Mouse (Mus musculus) lung, postnatal 25 days (tissue): ENCODE data around the gene Iqsec1.
A peak's percentile ranks its signal among the peaks of the same experiment; 100 is the strongest.

ENCODE experiments used
- DNase-seq: peaks from one replicate; pipeline ENCODE4 v3.0.0; 2022; ENCODE audit warnings: low spot score

The Iqsec1 gene

DNA sequence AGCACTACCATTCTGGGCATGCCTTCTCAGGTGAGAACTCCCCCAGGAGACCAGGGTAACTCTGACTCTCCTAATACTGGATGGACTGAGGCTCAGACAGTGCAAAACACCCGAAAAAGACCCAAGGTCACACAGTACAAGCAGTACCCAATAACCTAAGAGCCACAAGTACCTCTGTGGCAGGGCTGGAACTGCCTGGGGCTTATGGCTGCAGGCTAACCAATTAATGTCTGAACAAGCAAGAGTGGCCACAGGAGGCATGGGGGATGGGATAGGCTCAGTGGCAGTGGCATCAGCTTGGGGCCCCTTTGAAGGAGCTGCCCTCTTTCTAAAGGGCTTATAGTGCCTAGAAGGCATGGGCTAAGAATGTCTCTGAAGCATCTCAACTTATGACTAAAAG is 263.0 kb downstream of the Iqsec1 start:
- no peak for DNase-seq

DNA sequence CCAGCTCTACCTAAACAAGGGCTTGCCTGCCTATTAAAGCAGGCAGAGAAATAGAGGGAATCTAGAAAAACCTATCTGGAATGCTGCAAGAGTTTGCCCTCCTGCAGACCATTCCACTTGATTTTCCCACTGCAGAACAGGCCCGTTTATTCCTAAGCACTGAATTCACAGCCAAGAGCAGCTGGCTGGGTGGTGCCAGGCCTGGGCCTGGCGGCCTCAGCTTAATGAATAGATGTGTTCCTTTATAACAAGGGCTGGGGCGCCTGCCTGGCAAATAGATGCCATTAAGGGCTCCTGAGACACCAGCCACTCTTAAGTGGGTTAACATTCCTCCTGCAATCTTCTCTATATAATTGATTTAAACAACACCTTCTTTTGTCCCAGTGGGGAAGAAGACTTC is 265.5 kb downstream of the Iqsec1 start:
- no peak for DNase-seq

DNA sequence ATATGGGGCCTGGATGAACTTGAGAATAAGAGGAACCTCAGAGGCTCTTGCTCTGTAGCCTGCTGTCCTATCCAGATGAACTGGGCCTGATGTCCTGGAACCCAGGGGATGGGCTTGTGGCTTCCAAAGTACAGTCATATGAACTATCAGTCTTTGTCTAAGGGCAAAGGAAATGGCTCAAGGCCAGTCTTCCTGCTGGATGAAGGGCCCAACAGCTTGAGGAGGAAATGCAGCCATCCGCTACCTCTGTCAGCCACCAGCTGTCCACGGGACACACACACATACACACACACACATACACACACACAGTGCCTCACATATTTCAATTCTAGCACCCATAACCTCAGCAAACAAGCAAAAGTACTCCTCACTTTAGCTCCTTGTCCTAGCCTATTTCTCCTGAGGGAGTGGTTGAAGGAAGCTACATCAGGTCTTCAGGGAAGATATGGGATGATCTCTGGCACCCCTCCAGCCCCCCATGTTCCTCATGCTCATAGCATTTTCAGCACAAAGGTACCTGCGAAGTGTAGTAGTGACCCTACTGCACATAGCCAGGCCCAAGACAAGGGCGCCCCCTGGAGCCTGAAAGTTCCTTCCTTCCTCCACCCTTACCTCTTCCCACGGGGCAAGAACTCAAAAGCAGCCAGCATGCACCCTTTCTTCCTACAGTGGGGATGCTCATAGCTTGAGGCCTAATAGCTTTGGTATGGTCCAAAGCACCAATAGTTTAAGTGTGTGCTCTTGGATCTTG is 267.3 kb downstream of the Iqsec1 start:
- peak; percentile 77 for DNase-seq

DNA sequence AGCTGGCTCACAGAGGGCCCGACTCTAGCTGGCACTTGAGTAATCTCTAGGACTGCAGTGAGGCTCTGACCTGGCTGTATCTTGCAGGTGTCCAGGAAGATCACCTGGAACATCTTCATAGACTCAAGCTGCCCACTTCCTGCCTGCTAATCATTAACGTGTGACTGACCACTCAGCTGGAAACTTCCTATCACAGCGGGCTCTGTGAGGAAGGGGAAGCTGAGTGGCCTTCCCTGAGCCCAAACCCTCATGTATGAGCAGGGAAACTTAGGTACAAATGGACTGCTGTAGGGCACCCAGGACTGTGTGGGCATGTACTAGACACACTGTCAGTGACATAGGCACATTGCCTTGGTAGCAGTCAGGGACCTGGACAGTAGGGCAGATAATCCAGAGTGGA is 268.3 kb downstream of the Iqsec1 start:
- DNase-seq = no peak

DNA sequence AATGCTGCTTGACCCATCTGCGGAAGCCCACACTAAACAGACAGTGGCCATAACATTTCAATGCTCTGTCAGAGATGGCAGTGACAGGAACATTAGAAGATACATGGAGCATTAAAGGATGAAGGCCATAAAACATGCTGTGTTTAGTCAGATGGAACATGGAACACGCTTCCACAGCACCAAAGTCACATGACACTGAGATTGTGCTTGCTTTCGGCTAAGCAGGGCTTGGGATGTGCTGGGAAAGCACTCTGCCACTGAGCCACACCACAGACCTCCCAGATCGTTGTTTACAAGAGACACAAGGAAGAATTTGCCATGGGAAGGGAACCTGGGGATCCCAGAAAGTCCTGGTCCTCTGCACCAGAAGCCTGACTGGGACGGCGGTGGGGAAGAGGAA is 269.1 kb downstream of the Iqsec1 start:
- DNase-seq = no peak

DNA sequence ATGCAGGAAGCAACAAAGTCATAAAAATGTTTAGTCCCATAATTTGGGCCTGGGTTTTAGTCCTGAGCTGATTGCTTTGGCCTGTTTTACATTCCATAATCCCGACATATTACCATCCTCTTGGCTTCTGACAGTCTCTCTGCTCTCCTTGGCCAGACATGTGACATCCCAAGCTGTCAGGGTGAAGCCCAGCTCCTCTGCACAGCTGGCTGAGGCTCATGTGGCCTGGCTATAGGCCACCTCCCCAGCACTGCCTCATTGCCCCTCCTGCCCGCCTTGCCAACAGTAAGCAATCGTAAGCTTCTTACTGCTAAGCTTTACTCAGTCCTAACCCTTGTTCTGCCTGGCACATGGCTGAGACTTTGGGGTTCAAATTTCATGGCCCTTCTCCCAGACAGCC is 270.0 kb downstream of the Iqsec1 start:
- DNase-seq = no peak

DNA sequence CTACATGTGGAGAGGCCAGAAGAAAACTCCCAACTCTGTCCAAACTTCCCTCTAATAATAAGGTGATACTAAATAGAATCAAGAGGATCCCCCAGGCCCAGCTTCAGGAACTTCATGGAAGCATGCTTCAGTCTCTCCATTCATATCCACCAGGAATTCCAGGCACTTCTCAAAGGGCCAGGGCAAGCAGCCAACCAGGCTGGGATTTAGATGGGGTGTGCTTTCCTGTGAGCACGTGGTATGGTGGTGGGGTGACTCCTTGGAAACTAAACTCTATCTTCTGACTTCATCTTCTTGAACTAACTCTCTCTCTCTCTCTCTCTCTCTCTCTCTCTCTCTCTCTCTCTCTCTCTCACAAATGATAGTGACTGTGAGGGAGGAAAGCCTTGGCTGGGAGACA is 270.8 kb downstream of the Iqsec1 start:
- peak; percentile 77 for DNase-seq

DNA sequence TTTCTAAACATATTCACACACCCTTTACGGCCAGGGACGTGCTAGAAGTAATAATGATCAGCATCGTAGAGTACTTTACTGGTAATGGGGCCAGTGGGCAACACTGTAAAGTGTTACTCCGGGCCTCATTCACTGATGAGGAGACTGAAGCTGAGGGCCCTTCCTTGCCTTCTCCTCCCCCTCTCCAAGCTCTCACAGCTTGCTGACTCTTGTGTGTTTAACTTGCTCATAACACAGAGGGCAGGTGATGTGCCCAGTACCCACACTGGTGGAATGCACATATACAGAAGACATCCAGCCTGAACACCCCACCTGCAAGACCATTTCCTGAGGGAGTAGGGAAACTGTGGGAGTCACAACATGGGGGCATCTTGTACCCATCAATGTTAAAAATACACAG is 271.6 kb downstream of the Iqsec1 start:
- no peak for DNase-seq

DNA sequence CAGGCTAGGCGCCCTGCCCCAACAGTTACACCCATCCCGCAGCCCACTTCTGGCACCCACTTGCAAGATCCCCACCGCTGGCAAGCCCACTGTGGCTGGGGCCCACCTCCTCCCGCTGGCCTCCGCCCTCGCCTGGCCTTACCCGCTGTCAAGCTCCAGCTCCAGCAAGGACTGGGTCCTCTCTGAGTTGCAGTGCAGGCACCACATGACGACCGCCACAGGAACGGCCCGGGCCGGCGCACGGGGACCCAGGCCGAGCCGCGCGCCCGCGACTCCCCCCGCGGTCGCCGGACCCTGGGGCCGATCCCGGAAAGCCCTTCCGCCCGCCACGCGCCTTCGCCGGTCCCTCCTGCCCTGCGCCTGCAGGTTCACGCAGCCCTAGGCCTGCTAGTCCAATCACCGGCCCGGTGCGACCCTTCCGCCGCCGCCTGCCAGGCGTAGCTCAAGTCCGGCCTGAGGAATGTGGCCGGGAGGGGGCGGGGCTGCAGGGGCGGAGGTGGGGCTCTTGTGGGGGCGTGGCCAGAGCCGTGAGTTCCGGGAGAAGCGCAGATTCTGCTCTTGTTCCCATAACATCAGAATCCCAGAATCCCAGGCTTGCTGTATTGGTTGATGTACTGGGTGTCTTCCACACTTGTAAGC is 272.3 kb downstream of the Iqsec1 start:
- DNase-seq = peak; percentile 88

DNA sequence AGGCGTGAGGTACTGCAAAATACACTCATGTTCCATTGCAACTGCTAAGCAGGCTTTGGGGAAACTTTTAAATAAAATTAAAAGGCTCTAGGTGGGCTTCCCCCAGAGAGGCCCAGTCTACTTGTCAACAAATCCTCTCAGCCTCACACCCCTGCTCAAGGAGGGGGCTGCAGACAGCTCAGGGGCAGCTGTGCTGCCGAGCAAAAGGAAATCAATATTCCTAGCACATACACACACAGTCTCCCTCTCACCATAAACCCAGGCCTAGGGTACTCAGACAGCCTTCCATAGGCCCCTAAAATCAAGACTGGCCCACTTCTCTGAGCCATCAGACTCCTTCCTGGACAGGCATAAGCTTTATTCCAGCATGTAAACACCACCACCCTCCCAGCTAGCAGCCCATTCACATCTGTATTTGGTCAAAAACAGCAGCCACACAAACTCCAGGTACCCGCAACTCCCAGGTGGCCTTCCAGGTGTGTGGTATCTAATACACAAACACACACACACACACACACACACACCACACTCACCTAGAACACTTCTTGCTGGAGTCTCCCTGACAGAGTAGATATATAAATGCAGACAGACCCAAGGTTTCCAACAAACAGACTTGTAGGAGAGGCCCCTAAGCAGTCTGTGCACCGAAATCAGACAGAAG is 273.1 kb downstream of the Iqsec1 start:
- DNase-seq = no peak

DNA sequence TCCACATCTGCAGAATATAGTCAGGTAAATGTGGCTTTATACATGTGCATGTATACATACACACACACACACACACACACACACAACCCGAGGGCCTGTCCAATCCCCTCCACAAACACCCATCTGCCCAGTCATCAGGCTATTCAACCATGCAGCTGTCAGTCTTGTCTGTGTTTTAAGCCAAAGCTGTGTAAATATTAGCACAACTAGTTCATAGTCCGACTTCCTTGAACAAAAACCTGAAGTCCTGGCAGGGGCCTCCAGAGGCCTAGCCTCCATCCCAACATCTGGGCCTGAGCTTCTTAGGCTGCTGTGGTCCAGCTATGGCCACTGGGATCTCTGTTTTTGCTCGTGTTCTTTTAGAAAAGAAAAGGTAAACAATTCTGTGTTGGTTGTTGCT is 274.8 kb downstream of the Iqsec1 start:
- DNase-seq = no peak

DNA sequence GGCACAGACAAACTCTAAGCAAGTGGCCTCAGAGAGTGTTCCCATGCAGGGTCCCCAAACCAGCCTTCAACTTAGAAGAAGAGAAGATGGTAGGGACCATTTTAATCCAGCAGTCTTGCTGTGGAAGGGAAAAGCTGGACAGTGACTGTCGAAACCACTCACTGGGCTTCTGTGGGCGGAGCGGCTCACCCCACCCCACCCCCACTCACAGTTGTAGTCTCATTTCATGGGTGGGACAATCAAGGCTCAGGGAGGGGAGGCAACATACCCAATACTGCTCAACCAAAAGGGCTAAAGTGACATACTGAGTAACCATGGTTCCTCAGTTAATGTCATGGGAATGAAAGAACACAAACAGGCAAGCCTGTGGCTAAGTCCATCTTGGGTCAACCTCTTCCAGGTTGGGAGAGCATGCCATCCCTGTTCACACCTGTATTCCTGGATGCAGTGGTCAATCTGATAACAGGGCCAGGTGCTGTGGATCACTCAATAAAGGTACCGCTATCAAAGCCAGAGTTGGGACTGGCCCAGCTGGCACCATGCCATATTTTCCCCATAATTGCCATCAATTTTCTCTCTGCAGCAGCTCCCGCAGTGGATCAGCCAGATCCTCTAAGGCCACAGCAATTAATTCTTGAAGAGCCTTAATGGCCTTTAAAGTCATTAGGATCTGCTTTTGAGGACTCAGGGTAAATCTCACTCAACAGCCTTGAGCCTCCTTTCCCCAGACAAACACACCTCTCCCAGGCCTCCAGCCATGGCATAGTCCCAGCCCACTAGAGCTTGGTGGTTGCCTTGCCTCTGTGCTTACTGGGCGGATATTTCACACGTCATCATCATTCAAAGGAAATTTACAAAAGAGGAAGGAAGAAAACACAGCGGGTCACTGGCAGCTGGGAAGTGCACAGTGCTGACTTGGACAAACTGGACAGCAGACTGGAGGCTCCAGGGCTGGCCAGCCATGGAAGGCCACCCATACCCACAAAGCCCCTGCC is 275.7 kb downstream of the Iqsec1 start:
- peak; percentile 89 for DNase-seq

DNA sequence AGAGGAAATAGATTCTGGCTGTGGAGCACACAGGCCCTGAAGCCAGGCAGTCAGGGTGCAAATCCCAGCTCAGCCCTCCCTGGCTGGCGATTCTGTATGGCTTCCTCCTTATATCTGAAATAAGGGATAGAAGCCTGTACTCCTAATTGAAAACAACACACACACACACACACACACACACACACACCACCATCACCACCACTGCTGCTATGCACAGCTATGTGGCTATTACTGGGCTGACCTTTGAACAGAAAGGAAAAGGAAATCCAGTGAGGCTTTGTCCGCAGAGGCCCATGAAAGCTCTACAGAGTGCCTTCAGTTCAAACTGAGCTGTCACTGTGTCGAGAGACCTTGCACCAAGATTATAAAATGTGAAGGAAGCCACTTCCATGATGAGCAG is 276.4 kb downstream of the Iqsec1 start:
- DNase-seq = no peak

DNA sequence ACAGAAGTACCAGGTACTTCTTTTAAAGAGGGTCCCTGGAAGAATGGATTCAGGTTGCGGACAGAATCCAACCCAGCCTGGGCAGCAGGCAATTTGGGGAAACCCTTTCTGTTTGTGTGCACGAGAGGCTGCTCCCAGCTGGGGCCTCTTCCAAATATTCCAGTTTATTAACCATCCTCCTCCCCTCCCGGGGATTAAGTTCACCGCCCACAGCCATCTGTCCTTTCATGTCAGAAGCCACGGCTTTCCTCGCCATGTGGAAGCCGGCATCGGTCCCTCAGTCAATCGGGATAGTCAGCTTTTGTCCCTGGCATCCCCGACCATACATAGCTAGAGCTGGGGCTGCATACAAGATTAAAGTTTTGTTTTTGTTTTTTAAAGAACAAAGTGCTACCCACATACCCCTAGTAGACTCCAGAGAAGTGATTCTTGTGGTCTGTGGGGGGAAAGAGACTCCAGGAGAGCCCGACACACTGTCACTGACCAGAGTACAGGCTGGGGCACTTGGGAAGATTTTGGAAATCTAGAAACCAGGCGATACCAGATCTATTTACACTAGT is 276.9 kb downstream of the Iqsec1 start:
- DNase-seq = no peak

DNA sequence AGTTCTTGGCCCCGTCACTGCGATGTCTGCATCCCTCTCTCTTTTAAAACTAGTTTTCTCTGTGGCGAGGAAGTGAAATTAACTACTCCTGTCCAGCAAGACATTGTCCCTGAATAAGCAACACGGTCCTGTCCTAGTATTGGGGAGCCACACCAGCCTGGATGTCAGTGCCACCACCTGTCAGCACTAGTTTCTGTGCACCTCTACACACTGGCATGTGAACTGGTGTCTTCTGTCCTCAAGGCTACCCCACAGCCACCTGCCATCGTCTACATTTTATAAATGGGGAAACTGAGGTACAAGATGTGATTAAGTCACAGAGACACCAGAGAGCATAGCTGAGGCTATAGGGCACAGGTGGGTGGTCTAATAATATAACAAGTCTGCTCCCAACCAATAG is 277.7 kb downstream of the Iqsec1 start:
- DNase-seq = no peak

DNA sequence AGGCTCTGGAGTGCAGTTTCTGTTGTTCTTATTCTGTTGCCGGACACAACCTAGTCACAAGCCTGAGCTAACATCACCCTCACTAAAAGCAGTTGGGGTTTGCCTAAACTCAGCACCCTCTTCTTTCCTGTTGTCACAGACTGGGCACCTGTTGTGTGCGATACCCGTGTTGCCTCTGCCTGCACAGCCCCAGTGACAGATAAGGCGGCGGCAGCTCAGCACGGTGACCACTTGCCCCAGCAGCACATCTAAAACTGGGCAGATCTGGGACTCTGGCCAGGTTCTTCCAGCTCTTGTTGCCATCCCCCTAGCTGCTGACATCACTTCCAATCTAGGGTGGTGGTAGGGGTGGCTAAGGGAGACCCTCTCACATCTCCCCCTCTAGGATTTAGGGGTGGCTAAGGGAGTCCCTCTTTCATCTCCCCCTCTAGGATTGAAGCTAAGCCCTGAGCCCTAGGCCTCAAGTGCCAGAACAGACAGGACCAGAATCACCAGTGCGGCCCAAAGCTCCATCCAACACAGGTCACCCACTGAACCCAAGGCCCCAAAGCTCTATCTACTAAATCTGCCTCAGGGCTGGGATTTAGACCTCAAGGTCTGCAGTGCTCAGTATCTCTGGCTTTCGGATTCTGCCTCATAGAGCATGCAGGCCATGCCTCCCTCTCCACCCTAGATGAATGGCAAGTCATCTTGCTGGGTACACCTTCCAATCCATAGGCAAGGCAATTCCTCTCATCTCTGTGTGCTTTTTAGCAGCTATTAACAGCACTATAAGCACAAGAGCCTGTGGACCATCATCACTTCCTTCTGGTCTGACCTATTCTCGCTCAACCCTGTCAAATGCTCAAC is 278.3 kb downstream of the Iqsec1 start:
- DNase-seq = no peak

DNA sequence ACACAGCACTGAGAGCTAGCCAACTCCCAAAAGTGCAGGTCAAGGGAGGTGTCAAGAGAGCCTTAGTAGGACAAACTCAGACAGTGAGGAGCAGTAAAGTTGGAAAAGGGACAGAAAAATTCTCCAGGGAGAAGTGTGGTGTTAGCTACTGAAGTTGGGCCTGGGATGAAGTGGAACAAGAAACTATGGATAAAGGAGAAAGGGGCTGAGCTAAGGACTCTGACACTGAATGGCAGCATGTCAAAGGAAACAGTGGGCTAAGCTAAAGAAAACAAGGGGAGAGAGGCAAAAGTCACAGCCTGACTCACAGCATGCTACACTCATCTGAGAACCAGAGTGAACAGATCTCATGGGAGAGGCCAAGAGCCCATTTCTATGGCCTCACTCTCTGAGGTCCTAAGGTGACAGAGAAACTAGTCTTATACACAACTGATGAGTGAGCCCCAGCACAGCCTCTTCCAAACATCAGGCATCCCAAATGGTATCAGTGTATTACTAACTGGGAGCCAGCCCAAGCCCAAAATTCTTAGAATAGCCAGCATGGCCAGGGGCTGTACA is 280.3 kb downstream of the Iqsec1 start:
- no peak for DNase-seq

DNA sequence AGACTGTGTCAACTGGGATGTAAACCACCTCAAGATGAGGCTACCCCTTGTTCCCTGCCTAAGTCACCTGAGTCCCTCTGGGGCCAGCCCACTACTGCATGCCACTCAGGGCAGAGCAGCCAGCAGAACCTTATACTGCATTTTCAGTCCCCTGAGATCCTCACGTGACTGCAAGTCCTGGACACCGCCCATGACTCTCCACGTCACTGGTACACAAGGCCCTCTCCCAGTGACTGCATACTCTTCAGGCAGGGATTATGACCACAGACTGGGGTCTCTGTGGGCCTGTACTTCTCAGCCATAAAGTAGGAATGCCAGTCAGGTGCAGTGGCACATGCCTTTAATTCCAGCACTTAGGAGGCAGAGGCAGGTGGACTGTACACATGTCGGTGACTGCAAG is 281.3 kb downstream of the Iqsec1 start:
- peak; percentile 59 for DNase-seq

DNA sequence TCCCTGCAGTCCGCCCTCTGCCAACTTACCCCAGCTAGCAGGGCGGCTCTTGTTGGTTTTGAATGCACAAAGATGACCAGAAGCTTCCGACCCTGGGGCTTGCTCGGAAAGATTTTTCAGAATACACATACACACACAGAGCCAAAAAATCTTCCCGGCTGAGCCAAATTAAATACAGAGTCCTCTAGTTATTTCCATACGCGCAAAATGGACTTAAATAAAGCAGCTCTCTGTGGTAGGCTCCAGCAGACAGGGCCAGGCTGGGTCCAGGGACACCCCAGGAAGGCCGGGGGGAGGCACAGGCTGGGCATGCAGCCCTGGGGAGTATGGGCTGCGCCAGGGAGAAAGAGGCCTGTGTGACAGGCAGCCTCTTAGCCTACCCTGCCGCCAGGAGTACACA is 282.0 kb downstream of the Iqsec1 start:
- no peak for DNase-seq

DNA sequence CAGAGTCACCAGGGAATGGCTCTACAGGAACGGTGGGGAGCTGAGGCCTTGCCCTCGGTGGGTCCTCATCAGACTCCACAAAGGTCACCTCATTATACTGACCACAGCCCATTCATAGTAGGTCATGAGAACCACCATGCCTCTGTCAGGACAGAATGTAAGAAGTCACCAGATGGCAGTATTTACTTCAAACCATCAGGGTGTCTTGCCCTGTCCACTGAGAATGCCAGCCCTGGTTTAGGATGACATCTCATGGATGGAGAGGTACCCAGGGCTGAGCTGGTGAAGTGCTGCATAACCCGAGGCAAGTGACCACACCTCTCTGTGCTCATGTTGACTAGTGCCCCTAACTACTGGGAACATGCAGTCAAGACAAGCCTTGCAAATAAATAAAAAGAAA is 282.7 kb downstream of the Iqsec1 start:
- DNase-seq = no peak
